Mouse (Mus musculus) stomach, embryonic 16.5 days (tissue): ENCODE results near the gene Trim65. TPM values are rescaled to one million over a fixed set of nuclear protein-coding genes. Genes with fewer than 3 reads are reported as not detected.

Experiments
- ATAC-seq: fragments of 200-750 bp; cut with Nextera tagmentation; 2 replicates; pipeline ENCODE4 v1.8.0; 2017; ENCODE audit warnings: moderate number of reproducible peaks, moderate TSS enrichment; ENCODE audit not compliant: insufficient read depth, low FRiP score
- H3K27ac ChIP-seq: fragments of 300-500 bp; sonication (generic); 2 replicates; pipeline ENCODE4 v1.5.1; 2014; ENCODE audit warnings: low read length
- H3K27me3 ChIP-seq: fragments of 300-500 bp; sonication (generic); 2 replicates; pipeline ENCODE4 v1.6.1; 2014; ENCODE audit warnings: low read length, control low read depth, mixed read lengths; ENCODE audit not compliant: control insufficient read depth, insufficient read depth
- H3K36me3 ChIP-seq: fragments of 300-500 bp; sonication (generic); 2 replicates; pipeline ENCODE4 v1.6.1; 2014; ENCODE audit warnings: low read length; ENCODE audit not compliant: control insufficient read depth, insufficient read depth
- H3K4me1 ChIP-seq: fragments of 300-500 bp; sonication (generic); 2 replicates; pipeline ENCODE4 v1.6.1; 2014; ENCODE audit warnings: low read length, control low read depth, mixed read lengths; ENCODE audit not compliant: control insufficient read depth, insufficient read depth
- H3K4me2 ChIP-seq: fragments of 300-500 bp; sonication (generic); 2 replicates; pipeline ENCODE4 v1.6.1; 2014; ENCODE audit warnings: low read depth, low read length, mixed read lengths
- H3K4me3 ChIP-seq: fragments of 300-500 bp; sonication (generic); replicated peaks from 2 replicates; pipeline ENCODE4 v1.5.1; 2014; ENCODE audit warnings: mild to moderate bottlenecking, low read length
- H3K9ac ChIP-seq: fragments of 300-500 bp; sonication (generic); 2 replicates; pipeline ENCODE4 v1.6.1; 2014; ENCODE audit warnings: low read length
- H3K9me3 ChIP-seq: fragments of 300-500 bp; sonication (generic); replicated peaks from 2 replicates; pipeline ENCODE4 v1.6.1; 2016; ENCODE audit warnings: low read length, control low read depth; ENCODE audit not compliant: control insufficient read depth
- WGBS: fragments of 180-500 bp; shearing (Covaris S2); extraction: QIAGEN DNeasy Blood & Tissue Kit; methylation state at CpG from one replicate; pipeline ENCODE4 v1.1.7; 2014; 5-methylcytosine and 5-hydroxymethylcytosine counted together
- polyA plus RNA-seq: library from polyadenylated mRNA; unstranded; fragments of >200 nt; fragmentation: Nextera tagmentation; extraction: Ambion mirVana; gene quantifications from 2 replicates; pipeline ENCODE4 v1.2.1, GENCODE M21; 2015

Gene Trim65
- polyA plus RNA-seq, 1 experiment from 2014 or later = 6.2 TPM

DNA sequence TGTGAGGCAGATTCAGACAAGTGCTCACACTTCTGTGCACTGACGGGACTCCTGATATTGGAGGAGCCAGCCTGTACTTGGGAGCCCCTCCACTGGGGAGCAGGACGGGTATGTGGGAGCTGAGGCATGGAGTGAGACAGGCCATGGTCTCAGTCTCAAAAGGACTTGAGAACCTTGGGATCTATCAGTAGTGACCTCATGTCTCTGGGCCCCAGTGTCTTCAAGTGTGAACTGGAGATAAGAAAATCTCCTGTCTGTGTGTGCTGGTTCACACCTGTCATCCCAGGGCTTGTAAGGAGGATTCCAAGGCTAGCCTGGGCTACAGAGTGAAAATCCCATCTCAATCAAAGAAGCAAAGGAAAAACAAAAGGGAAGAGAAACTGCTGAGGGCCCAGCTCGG is 12.5 kb upstream of the Trim65 start:
- H3K27ac ChIP-seq = no peak overlapping the region
- H3K27me3 ChIP-seq = no peaks in the 10 kb centered on the region
- WGBS = 84% methylated on average over 3 of the region's 3 CpGs
- no peaks in the 10 kb centered on the region for H3K9me3 ChIP-seq
- no peak for ATAC-seq
- 0 out of 2 replicates have a peak, but pooled peaks cover 11% of the 10 kb centered on the region for H3K36me3 ChIP-seq
- no peak overlapping the region for H3K9ac ChIP-seq
- H3K4me1 ChIP-seq = peaks cover 11% of the 10 kb centered on the region; the same call in 1 of the 2 replicates
- no peak overlapping the region for H3K4me2 ChIP-seq
- H3K4me3 ChIP-seq = no peak overlapping the region

DNA sequence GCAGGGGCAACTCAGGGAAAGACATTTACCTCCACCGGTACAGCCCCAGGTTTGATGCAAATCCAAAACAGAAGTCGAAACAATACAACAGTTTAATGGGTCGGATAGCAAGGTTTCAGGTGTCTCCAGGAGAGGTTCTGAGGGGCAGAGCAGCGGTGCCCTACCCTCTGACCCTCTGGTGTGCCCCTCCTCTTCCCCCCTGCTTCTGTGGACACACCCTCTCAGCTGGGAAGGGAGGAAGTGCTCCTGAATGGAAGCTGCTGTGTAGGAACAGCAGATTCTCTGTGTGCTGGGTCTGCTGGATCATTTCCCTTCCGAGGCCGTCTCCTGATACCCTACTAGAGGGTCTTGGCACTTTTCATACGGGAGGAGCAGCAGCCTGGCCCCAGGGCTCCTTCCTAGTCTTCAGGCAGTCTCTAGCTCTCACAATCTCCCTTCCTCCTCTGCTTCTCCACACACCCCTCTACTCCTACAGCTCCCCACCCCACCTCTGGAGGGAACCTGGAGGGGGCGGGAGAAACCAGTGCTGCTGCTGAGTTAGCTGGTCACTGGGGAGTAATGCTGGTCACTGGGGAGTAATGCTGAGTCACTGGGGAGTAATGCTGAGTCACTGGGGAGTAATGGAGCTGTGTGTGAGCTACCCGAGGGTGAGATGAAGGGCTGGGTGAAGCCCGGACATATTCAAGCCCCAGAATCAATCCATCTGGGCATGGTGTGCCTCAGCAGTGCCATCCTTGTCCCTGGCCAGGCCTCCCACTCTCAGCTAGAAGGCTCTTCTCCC is 11.5 kb upstream of the Trim65 start:
- Histone ChIP-seq H3K4me1 (peaks cover 16% of the 10 kb centered on the region; the same call in 1 of the 2 replicates), H3K9ac (no peak overlapping the region), H3K4me3 (no peak overlapping the region), H3K36me3 (0 out of 2 replicates have a peak, but pooled peaks cover 9% of the 10 kb centered on the region), H3K4me2 (no peak overlapping the region), H3K9me3 (no peaks in the 10 kb centered on the region), H3K27ac (no peak overlapping the region), H3K27me3 (no peaks in the 10 kb centered on the region)
- no peak for ATAC-seq
- WGBS = 73% methylated on average over 10 of the region's 10 CpGs

DNA sequence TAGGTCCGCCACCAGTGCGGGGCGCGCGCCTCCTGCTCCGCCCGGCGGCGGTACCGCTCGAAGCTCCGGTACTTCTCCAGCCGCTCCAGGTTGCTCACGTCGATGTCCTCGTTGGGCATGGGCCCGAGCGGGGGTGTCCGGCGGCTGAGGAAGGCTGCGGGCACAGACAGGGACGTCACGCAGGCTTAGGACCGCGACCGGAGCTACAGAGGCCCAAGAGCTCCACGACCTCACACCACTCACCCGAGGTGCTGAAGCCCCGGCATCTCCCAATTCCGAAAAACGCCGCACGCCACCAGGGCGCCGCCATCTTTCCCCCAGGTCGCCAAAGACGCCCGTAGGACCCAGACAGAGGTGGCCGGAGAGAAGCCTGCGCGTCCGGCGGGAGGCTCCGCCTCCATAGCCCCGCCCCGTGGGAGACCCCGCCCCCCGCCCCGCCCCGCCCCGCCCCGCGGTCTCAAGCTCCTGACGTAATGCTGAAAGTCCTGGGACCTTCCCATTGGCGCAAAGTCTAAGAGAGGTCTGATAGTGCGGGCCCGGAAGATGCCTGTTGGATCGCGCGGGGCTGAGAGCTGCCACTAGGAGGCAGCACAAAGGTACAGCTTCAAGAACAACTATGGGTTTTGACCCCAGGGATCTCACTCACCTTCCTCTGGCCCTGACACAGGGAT is 7.7 kb upstream of the Trim65 start, which contains the start of gene Mrpl38:
Mrpl38 (minus strand) TSS at position 401 of the 671 bp plus-strand sequence.
- H3K36me3 ChIP-seq = 0 out of 2 replicates have a peak, but pooled peaks cover 6% of the 10 kb centered on the region
- ATAC-seq = peak; percentile 96

DNA sequence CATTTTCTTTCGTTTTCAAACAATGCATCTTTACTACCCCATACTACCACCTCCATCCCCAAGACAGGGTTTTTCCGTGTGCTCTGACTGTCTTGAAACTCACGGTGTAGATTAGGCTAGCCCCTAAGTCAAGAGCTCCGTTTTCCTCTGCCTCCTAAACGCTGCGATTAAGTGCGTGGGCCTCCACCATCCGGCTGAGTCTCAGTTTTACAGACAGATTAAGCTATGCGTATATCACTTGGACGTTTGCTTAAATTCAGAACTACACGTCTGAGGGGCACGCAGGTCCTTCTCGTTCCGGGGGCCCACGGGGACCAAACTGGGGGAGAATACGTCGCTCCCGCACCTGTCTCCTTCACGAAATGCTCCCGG is 7.2 kb upstream of the Trim65 start:
- Histone ChIP-seq H3K4me3 (peak overlapping the region; percentile 65), H3K36me3 (0 out of 2 replicates have a peak, but pooled peaks cover 3% of the 10 kb centered on the region), H3K4me2 (peak overlapping the region; percentile 71), H3K27ac (peak overlapping the region; percentile 25; the same call in 1 of the 2 replicates), H3K9me3 (no peaks in the 10 kb centered on the region), H3K9ac (peak overlapping the region; percentile 72), H3K27me3 (no peaks in the 10 kb centered on the region), H3K4me1 (peaks cover 13% of the 10 kb centered on the region; the same call in 1 of the 2 replicates)
- whole genome bisulfite sequencing = under 1% methylated on average over 20 of the region's 20 CpGs
- no peak for ATAC-seq

More for the DNA sequence above, 7.7 kb upstream of the Trim65 start, which contains the start of gene Mrpl38:
- peak within 1 kb of the TSS; percentile 25 for H3K27ac ChIP-seq
- no peaks in the 10 kb centered on the region for H3K9me3 ChIP-seq
- H3K4me3 ChIP-seq = peak within 1 kb of the TSS; percentile 65
- H3K9ac ChIP-seq = peak within 1 kb of the TSS; percentile 72
- H3K27me3 ChIP-seq = no peaks in the 10 kb centered on the region
- peaks cover 13% of the 10 kb centered on the region; the same call in 1 of the 2 replicates for H3K4me1 ChIP-seq
- peak within 1 kb of the TSS; percentile 71 for H3K4me2 ChIP-seq
- under 1% methylated on average over 60 of the region's 60 CpGs for WGBS

DNA sequence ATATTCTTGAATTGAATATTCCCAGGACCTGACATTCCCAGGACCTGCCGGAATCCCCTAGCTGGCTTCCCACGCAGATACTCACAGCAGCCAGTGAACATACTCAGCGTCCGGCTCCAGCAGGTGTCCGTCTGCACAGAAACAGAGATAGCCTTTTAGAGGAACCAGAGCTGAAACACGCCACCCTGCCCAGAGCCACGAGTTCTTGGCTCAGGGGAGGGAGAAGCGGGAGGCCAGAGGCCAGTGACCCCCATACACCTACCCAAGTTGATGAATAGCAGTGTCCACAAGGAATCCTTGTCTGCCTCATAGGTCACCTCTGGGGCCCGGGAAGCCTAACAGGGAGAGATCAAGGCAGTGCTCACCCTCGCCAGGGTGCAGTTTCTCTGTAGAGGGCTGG is 3.2 kb upstream of the Trim65 start:
- 0 out of 2 replicates have a peak, but pooled peaks cover 3% of the 10 kb centered on the region for H3K36me3 ChIP-seq
- no peak overlapping the region for H3K4me3 ChIP-seq
- no peak overlapping the region for H3K27ac ChIP-seq
- H3K9me3 ChIP-seq = no peaks in the 10 kb centered on the region
- H3K9ac ChIP-seq = no peak overlapping the region
- H3K27me3 ChIP-seq = no peaks in the 10 kb centered on the region
- no peak for ATAC-seq
- no peak overlapping the region for H3K4me2 ChIP-seq
- 82% methylated on average over 10 of the region's 10 CpGs for WGBS
- H3K4me1 ChIP-seq = peaks cover 30% of the 10 kb centered on the region

DNA sequence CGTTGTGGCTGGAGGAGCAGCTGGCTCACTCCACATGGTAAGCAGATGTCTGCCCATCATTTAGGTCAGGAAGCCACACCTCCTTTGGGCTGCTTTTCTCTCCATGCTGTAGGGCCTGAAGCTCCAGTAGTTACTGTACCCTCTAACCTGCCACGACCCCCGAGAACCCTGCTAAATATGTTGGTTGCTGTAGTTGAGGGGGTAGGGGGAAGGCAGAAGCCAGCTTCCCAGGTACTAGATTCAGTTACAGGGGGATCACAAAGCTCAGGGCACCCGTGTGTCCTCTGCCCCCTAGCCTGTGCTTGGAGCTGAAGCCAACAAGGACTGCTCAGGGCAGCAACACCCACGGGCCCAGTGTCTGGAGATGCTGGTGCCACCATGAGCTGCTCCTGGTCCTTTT is 2.6 kb upstream of the Trim65 start:
- Histone ChIP-seq H3K27ac (no peak overlapping the region), H3K4me2 (no peak overlapping the region), H3K9me3 (no peaks in the 10 kb centered on the region), H3K27me3 (no peaks in the 10 kb centered on the region), H3K4me1 (peaks cover 30% of the 10 kb centered on the region), H3K9ac (no peak overlapping the region), H3K4me3 (no peak overlapping the region), H3K36me3 (0 out of 2 replicates have a peak, but pooled peaks cover 3% of the 10 kb centered on the region)
- ATAC-seq = no peak
- WGBS = 68% methylated on average over 5 of the region's 5 CpGs

DNA sequence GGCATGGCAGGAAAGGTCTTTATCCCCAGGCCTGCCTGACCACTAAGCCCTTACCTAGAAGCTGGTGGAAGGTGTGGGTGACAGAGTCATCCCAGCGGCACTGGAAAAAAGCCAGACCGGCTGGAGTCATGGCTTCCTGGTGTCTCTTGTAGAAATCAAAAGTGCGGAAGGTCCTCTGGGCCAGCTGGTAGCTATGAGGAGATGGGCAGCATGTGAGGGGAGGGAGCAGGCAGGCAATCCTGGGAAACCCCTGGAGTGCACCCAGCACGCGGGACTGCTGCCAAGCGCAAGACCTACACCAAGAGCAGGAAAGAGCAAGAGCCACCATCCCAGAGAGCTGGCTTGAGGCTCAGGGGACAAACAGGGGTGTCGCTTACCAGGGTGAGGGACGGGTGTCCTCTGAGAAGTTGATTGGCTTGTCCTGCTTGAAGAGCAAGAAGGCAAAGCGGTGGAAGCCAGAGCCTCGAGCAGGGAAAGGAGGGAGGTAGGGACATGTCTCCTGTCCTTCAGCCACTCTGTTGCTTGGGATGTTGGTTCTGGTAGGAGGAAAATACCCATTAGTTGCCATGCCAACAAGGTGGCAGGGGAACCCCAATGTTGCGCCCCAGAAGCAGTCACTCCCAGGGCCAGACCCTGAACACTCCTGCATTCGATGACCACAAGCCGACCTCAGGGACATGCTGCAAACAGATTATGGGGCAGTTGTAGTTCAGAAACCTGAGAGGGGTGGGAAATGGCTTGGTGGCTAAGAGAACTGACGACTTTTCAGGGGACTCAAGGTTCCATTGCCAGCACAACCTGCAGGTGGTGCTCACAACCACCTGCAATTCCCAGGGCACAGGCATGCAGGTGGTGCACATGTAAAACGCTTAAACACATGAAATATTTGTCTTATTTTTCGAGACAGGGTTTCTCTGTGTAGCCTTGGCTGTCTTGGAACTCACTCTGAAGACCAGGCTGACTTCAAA is 1.7 kb upstream of the Trim65 start:
- 80% methylated on average over 16 of the region's 16 CpGs for WGBS
- Histone ChIP-seq H3K36me3 (0 out of 2 replicates have a peak, but pooled peaks cover 3% of the 10 kb centered on the region), H3K9me3 (no peaks in the 10 kb centered on the region), H3K27me3 (no peaks in the 10 kb centered on the region), H3K9ac (no peak overlapping the region), H3K4me2 (no peak overlapping the region), H3K4me3 (no peak overlapping the region), H3K4me1 (peaks cover 33% of the 10 kb centered on the region), H3K27ac (no peak overlapping the region)
- no peak for ATAC-seq

DNA sequence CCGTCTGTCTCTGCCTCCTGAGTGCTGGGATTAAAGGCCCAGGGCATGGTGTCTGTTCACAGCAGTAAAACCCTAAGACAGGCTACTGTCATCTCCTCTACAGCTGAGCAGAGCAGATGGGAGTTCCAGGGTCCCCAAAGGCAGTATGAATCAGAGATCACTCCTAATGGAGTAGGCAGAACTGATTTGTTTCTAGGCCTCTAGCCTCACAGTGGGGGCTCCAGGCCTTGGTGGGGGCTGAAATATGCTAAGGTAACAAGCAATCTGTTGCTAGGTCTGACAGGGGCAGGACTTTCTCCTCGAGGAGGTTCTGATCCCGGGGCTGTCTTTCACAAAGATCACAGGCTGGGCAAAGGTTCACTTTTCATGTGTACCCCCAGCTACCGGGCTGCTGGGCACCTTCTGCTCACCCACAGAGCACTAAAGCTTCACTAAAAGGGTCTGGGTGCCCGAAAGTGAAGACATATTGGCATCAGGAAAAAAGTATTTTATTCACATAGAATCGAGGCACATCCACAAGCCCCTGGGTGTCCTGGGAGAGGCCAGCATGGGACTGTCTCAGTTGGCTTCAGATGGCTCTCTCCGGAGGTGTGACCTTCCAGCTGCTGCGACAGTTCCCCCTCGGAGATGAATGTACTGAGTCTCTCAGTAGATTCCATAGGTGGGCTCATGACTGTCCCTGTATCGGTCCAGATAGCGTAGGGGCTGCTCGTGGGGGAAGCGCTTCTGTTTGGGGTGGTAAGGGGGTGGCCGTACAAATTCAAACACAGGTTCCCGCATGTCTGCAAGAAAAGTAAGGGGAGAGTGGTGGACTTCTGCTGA is 632 bp upstream of the Trim65 start:
- H3K4me3 ChIP-seq = peak overlapping the region; percentile 70
- peaks cover 40% of the 10 kb centered on the region for H3K4me1 ChIP-seq
- H3K9me3 ChIP-seq = no peaks in the 10 kb centered on the region
- H3K36me3 ChIP-seq = peaks cover 4% of the 10 kb centered on the region; the same call in 1 of the 2 replicates
- H3K27me3 ChIP-seq = no peaks in the 10 kb centered on the region
- peak overlapping the region; percentile 58 for H3K4me2 ChIP-seq
- 75% methylated on average over 15 of the region's 15 CpGs for WGBS
- H3K27ac ChIP-seq = peak overlapping the region; percentile 99
- H3K9ac ChIP-seq = peak overlapping the region; percentile 89
- 0 out of 2 replicates have a peak, but pooled peaks have one; percentile 0 for ATAC-seq
